Mouse (Mus musculus) adrenal gland (tissue): ENCODE results near the gene Ss18l2.

ENCODE experiments used
- intact Hi-C: fragments of 180-260 bp; cut with DNase I; formaldehyde crosslinking; loops from one replicate; pipeline ENCODE4 v1.15.1; 2025

The Ss18l2 gene

GRCm38 (mm10) chr9:121757835-121758814, 48.0 kb downstream of the Ss18l2 start:
- intact Hi-C loops = no loop called here

- intact Hi-C loops = no loop called here
Observed at GRCm38 (mm10) chr9:121759091-121760081, 49.3 kb downstream of the Ss18l2 start, which contains the start of gene Zfp651. TSS of gene Zfp651 (plus strand) at chr9:121759330.

GRCm38 (mm10) chr9:121760271-121761090, 50.4 kb downstream of the Ss18l2 start:
- intact Hi-C loops = no loop called here

- intact Hi-C loops = no loop called here
Observed at GRCm38 (mm10) chr9:121761091-121761665, 51.0 kb downstream of the Ss18l2 start.

- intact Hi-C loops = no loop called here
Observed at GRCm38 (mm10) chr9:121761787-121762186, 51.7 kb downstream of the Ss18l2 start.

- intact Hi-C loops = no loop called here
Observed at GRCm38 (mm10) chr9:121762248-121762647, 52.1 kb downstream of the Ss18l2 start.

GRCm38 (mm10) chr9:121762761-121763160, 52.6 kb downstream of the Ss18l2 start:
- intact Hi-C loops = no loop called here
